Comparison of ENCODE assay signal across 20 mouse cellular contexts in genomic region chr1:80362400-80362799, GRCm38 (mm10). TPM values are rescaled to one million over a fixed set of nuclear protein-coding genes. Genes with fewer than 3 reads are reported as not detected.
DNase-seq lines count a peak whose midpoint lies in the region; TF ChIP-seq lines count a peak whose summit lies in the region.
"Had no signal": no experiment of that assay in that cellular context is flagged by ENCODE, and none has a peak within 500 bp of the region (broad histone marks: within the 10 kb centered on the region; RNA-seq: fewer than 3 reads in every experiment).

No protein-coding gene starts in this region.

- DNase-seq in adrenal gland, adult 8-10 months = peak; percentile 26
- no peak for DNase-seq in adrenal gland, postnatal 25 days
- DNase-seq in layer of hippocampus, adult 2 months (ENCODE audit: low spot score in 2 of 2) = no peak
- DNase-seq in layer of hippocampus, adult 11-12 months (ENCODE audit: low spot score) = no peak
- peak; percentile 63 for DNase-seq in induced T-regulatory cell, adult 2 months (ENCODE audit: low read depth)
- no peak for DNase-seq in urinary bladder, postnatal 36 days (ENCODE audit: low spot score in 2 of 2)
- DNase-seq in kidney, adult 11 months = no peak
- DNase-seq: adrenal gland, postnatal 14 days; gastrocnemius, adult 2 months; heart, postnatal 4 days; kidney, postnatal 25 days; layer of hippocampus, adult 9-11 months; liver, embryonic 13.5 days; lung, adult 2 months; thymus, adult 18-20 months; thymus, postnatal 36 days had no signal

- TF ChIP-seq CTCF in layer of hippocampus, adult 2 months (conservative IDR thresholded peaks at IDR 0.05) = no peak

- H3K4me3 ChIP-seq in layer of hippocampus, adult 2 months = no peak overlapping the region
- H3K4me3 ChIP-seq: embryonic facial prominence, embryonic 15.5 days; gastrocnemius, adult 2 months; heart, embryonic 10.5 days; hindbrain, embryonic 15.5 days; liver, embryonic 13.5 days; midbrain, embryonic 10.5 days had no signal

- H3K27ac ChIP-seq in layer of hippocampus, adult 2 months = 0 out of 2 replicates have a peak overlapping the region, but pooled peaks have one; percentile 23
- H3K27ac ChIP-seq: embryonic facial prominence, embryonic 15.5 days; gastrocnemius, adult 2 months; heart, embryonic 10.5 days; hindbrain, embryonic 15.5 days; liver, embryonic 13.5 days; midbrain, embryonic 10.5 days had no signal

RNA-seq across cellular contexts. Expression of gene Cul3, which starts 22.1 kb away (rescaled TPM):
- total RNA-seq in adrenal gland, adult 8-10 months (2022) = 100 to 1,000 TPM in 3 of 4 experiments, 10 to 100 TPM in 1; 94.0 to 137 (median 115) TPM
- total RNA-seq in adrenal gland, postnatal 25 days (2021) = 110 and 135 TPM in 2 replicates
- total RNA-seq in layer of hippocampus, adult 2 months (2021) = 100 to 1,000 TPM; 117 to 127 TPM

Comparison
In these comparisons a context has a peak if more than half of its experiments do, and no peak if none do; other contexts are left out.
1. DNase-seq: peak in adrenal gland, adult 8-10 months (single experiment) and induced T-regulatory cell, adult 2 months (single experiment); none in adrenal gland, postnatal 25 days (single experiment), layer of hippocampus, adult 2 months (0 of 2), layer of hippocampus, adult 11-12 months (single experiment), urinary bladder, postnatal 36 days (0 of 2) and kidney, adult 11 months (single experiment).